Mouse (Mus musculus) 3T3-L1 (cell line): ENCODE data around the gene Abi3.
A peak's percentile ranks its signal among the peaks of the same experiment; 100 is the strongest.

Experiments used
- DNase-seq: peaks from one replicate; pipeline ENCODE4 v3.0.0-alpha.2; 2015; ENCODE audit warnings: low read depth, low spot score

Gene Abi3

GRCm38 (mm10) chr11:95838999-95839868 is 3.0 kb downstream of the Abi3 start:
- no peak for DNase-seq

- DNase-seq: no peak
Observed at GRCm38 (mm10) chr11:95838598-95838997, 3.7 kb downstream of the Abi3 start.

GRCm38 (mm10) chr11:95837059-95837458 is 5.2 kb downstream of the Abi3 start, which contains the start of gene Gngt2:
Gngt2 (plus strand) TSS chr11:95837216.
- DNase-seq: peak; percentile 66

GRCm38 (mm10) chr11:95836433-95836832 is 5.8 kb downstream of the Abi3 start:
- no peak for DNase-seq

- no peak for DNase-seq
Observed at GRCm38 (mm10) chr11:95835832-95836231, 6.4 kb downstream of the Abi3 start.

GRCm38 (mm10) chr11:95834742-95835710 is 7.2 kb downstream of the Abi3 start:
- DNase-seq: no peak

GRCm38 (mm10) chr11:95834143-95834667 is 8.1 kb downstream of the Abi3 start:
- DNase-seq: no peak

GRCm38 (mm10) chr11:95833631-95834142 is 8.6 kb downstream of the Abi3 start:
- DNase-seq: no peak

- no peak for DNase-seq
Observed at GRCm38 (mm10) chr11:95833006-95833570, 9.2 kb downstream of the Abi3 start.

- DNase-seq: no peak
Observed at GRCm38 (mm10) chr11:95832129-95833005, 9.9 kb downstream of the Abi3 start.

GRCm38 (mm10) chr11:95831641-95832040 is 10.6 kb downstream of the Abi3 start:
- no peak for DNase-seq

GRCm38 (mm10) chr11:95831276-95831619 is 11.0 kb downstream of the Abi3 start:
- DNase-seq: no peak

GRCm38 (mm10) chr11:95830411-95831275 is 11.6 kb downstream of the Abi3 start:
- no peak for DNase-seq

- DNase-seq: no peak
Observed at GRCm38 (mm10) chr11:95829526-95830050, 12.7 kb downstream of the Abi3 start.

- peak; percentile 9 for DNase-seq
Observed at GRCm38 (mm10) chr11:95828181-95828964, 13.9 kb downstream of the Abi3 start.

- peak; percentile 86 for DNase-seq
Observed at GRCm38 (mm10) chr11:95827464-95828085, 14.7 kb downstream of the Abi3 start.

GRCm38 (mm10) chr11:95827168-95827447 is 15.2 kb downstream of the Abi3 start:
- DNase-seq: no peak
